Mouse (Mus musculus): ENCODE data around the gene Rapgef5. TPM values are rescaled to one million over a fixed set of nuclear protein-coding genes. Genes with fewer than 3 reads are reported as not detected.

Gene Rapgef5
- total and polyA plus RNA-seq, 3 experiments = 4.2 to 6.8 (median 4.8) TPM

- dilution Hi-C loops (cut with MboI; ENCODE audit: extremely low pct_ligation_motif_present, extremely low pct_unique_long_range_greater_than_20kb, low sequenced_read_pairs) = no loop called here
- Histone ChIP-seq H3K27ac (ENCODE audit: insufficient read depth, low read depth) (no peak overlapping the region), H3K4me1 (ENCODE audit: control insufficient read depth in 1 of 2, insufficient read depth in 2 of 2) (peaks cover 5 to 33% of the 10 kb centered on the region in 2 experiments), H3K9me3 (replicated peaks; ENCODE audit: low read length) (no peaks in the 10 kb centered on the region), H3K79me2 (replicated peaks; ENCODE audit: control insufficient read depth, extremely low read depth, insufficient read depth, poor library complexity, severe bottlenecking) (no peaks in the 10 kb centered on the region), H3K27me3 (replicated peaks) (no peaks in the 10 kb centered on the region), H3K9ac (ENCODE audit: insufficient read depth, low read depth) (no peak overlapping the region), H3K36me3 (replicated peaks in 1 of 2; ENCODE audit: control insufficient read depth in 1 of 2, insufficient read depth in 1 of 2, low read length in 1 of 2) (no peaks in the 10 kb centered on the region), H3K4me2 (ENCODE audit: insufficient read depth, low read depth, poor library complexity, severe bottlenecking) (no peak overlapping the region), H3K4me3 (replicated peaks in 1 of 3; ENCODE audit: low read depth in 2 of 3, low read length in 2 of 3, poor library complexity in 1 of 3) (no peak overlapping the region)
- no peak for DNase-seq (ENCODE audit: extremely low read depth)
- in situ Hi-C loops (cut with MboI; ENCODE audit: low pct_ligation_motif_present, low pct_unique_long_range_greater_than_20kb, low sequenced_read_pairs) = no loop called here
- TF ChIP-seq CHD1 (IDR thresholded peaks at IDR 0.05; ENCODE audit: low read depth, low read length) (no peak), KAT2A (IDR thresholded peaks at IDR 0.05; ENCODE audit: insufficient replicate concordance, low read length) (no peak), MAZ (IDR thresholded peaks at IDR 0.05; ENCODE audit: low read depth, low read length) (no peak), JUND (conservative IDR thresholded peaks at IDR 0.05; ENCODE audit: low read depth, low read length) (no peak), ELF1 (IDR thresholded peaks at IDR 0.05; ENCODE audit: low read depth, low read length) (no peak), ETS1 (conservative IDR thresholded peaks at IDR 0.05; ENCODE audit: low read depth, low read length) (no peak), RCOR1 (conservative IDR thresholded peaks at IDR 0.05; ENCODE audit: low read depth, low read length) (no peak), NELFE (IDR thresholded peaks at IDR 0.05; ENCODE audit: low read depth, low read length) (no peak), POLR2AphosphoS2 (IDR thresholded peaks at IDR 0.05; ENCODE audit: low read depth, low read length) (no peak), GABPA (IDR thresholded peaks at IDR 0.05; ENCODE audit: insufficient replicate concordance, low read depth, low read length) (no peak), TBP (conservative IDR thresholded peaks at IDR 0.05; ENCODE audit: low read depth, low read length) (no peak), USF2 (conservative IDR thresholded peaks at IDR 0.05; ENCODE audit: low read depth, low read length) (no peak), MEF2A (IDR thresholded peaks at IDR 0.05; ENCODE audit: borderline replicate concordance, low read depth, low read length) (no peak), SMC3 (IDR thresholded peaks at IDR 0.05; ENCODE audit: low read depth, low read length) (no peak), ZC3H11A (IDR thresholded peaks at IDR 0.05; ENCODE audit: low read depth, low read length) (no peak), SIN3A (IDR thresholded peaks at IDR 0.05; ENCODE audit: low read length) (no peak), ZMIZ1 (IDR thresholded peaks at IDR 0.05; ENCODE audit: low read depth, low read length) (no peak), HCFC1 (IDR thresholded peaks at IDR 0.05; ENCODE audit: low read depth, low read length) (no peak), TCF12 (IDR thresholded peaks at IDR 0.05; ENCODE audit: low read depth, low read length) (no peak)
Observed at GRCm38 (mm10) chr12:117632133-117632532, 115.9 kb downstream of the Rapgef5 start.

GRCm38 (mm10) chr12:117636139-117636772 lies 120.0 kb downstream of the Rapgef5 start:
- TF ChIP-seq GABPA (IDR thresholded peaks at IDR 0.05; ENCODE audit: insufficient replicate concordance, low read depth, low read length) = no peak
- no peak for TF ChIP-seq TBP (conservative IDR thresholded peaks at IDR 0.05; ENCODE audit: low read depth, low read length)
- TF ChIP-seq ZKSCAN1 (IDR thresholded peaks at IDR 0.05; ENCODE audit: borderline replicate concordance, low read depth, low read length) = no peak
- TF ChIP-seq MAX (IDR thresholded peaks at IDR 0.05; ENCODE audit: low read length) = no peak
- no peak for TF ChIP-seq MAFK (IDR thresholded peaks at IDR 0.05; ENCODE audit: insufficient replicate concordance, low read length)
- no peak for TF ChIP-seq BHLHE40 (IDR thresholded peaks at IDR 0.05; ENCODE audit: low read depth, low read length)
- no peak for TF ChIP-seq TCF12 (IDR thresholded peaks at IDR 0.05; ENCODE audit: low read depth, low read length)
- TF ChIP-seq ZMIZ1 (IDR thresholded peaks at IDR 0.05; ENCODE audit: low read depth, low read length) = no peak
- TF ChIP-seq JUN (IDR thresholded peaks at IDR 0.05; ENCODE audit: insufficient read depth, low read depth, low read length) = no peak
- no peak for TF ChIP-seq RAD21 (IDR thresholded peaks at IDR 0.05; ENCODE audit: low read depth, low read length)
- Histone ChIP-seq H3K27me3 (replicated peaks) (no peaks in the 10 kb centered on the region), H3K27ac (ENCODE audit: insufficient read depth, low read depth) (no peak overlapping the region), H3K4me3 (replicated peaks in 1 of 3; ENCODE audit: low read depth in 2 of 3, low read length in 2 of 3, poor library complexity in 1 of 3) (no peak overlapping the region), H3K9me3 (replicated peaks; ENCODE audit: low read length) (no peaks in the 10 kb centered on the region), H3K9ac (ENCODE audit: insufficient read depth, low read depth) (no peak overlapping the region), H3K4me1 (ENCODE audit: control insufficient read depth in 1 of 2, insufficient read depth in 2 of 2) (peaks cover 10 to 22% of the 10 kb centered on the region in 2 experiments; a peak in 3 of 4 replicates), H3K4me2 (ENCODE audit: insufficient read depth, low read depth, poor library complexity, severe bottlenecking) (no peak overlapping the region), H3K79me2 (replicated peaks; ENCODE audit: control insufficient read depth, extremely low read depth, insufficient read depth, poor library complexity, severe bottlenecking) (no peaks in the 10 kb centered on the region), H3K36me3 (replicated peaks in 1 of 2; ENCODE audit: control insufficient read depth in 1 of 2, insufficient read depth in 1 of 2, low read length in 1 of 2) (no peaks in the 10 kb centered on the region)
- in situ Hi-C loops (cut with MboI; ENCODE audit: low pct_ligation_motif_present, low pct_unique_long_range_greater_than_20kb, low sequenced_read_pairs) (no loop called here), dilution Hi-C loops (cut with MboI; ENCODE audit: extremely low pct_ligation_motif_present, extremely low pct_unique_long_range_greater_than_20kb, low sequenced_read_pairs) (no loop called here)
- DNase-seq (ENCODE audit: extremely low read depth) = no peak

Data from CH12.LX (cell line).